ENCODE assay signal across 13 mouse cellular contexts in genomic region chr11:32297417-32297816, GRCm38 (mm10). TPM values are rescaled to one million over a fixed set of nuclear protein-coding genes. Genes with fewer than 3 reads are reported as not detected.
DNase-seq lines count a peak whose midpoint lies in the region; ATAC-seq lines count a peak whose summit lies in the region.
"Not testable (repeated sequence)": the region's sequence is repeated elsewhere in the genome, so short reads cannot be mapped to it uniquely, and the experiment has no call there.
"Had no signal": no experiment of that assay in that cellular context is flagged by ENCODE, and none has a peak within 500 bp of the region (broad histone marks: within the 10 kb centered on the region; RNA-seq: fewer than 3 reads in every experiment).

No protein-coding gene starts in this region.

- H3K27me3 ChIP-seq in erythroblast, embryonic 14.5 days (ENCODE audit: control insufficient read depth) = peaks cover 11% of the 10 kb centered on the region
- H3K27me3 ChIP-seq in heart, embryonic 13.5 days (replicated peaks) = peaks cover 42% of the 10 kb centered on the region
- H3K27me3 ChIP-seq in liver, embryonic 13.5 days = peaks cover 24% of the 10 kb centered on the region
- not testable (repeated sequence) for H3K27me3 ChIP-seq in liver, embryonic 16.5 days (ENCODE audit: control insufficient read depth, insufficient read depth, low read depth, low read length)

- H3K4me2 ChIP-seq in heart, embryonic 13.5 days = not testable (repeated sequence)
- H3K4me2 ChIP-seq in liver, embryonic 13.5 days = peak overlapping the region; percentile 54
- peak overlapping the region; percentile 30; the same call in 1 of the 2 replicates for H3K4me2 ChIP-seq in liver, embryonic 16.5 days (ENCODE audit: low read depth, low read length)

- not testable (repeated sequence) for ATAC-seq in heart, embryonic 13.5 days (ENCODE audit: extremely low read depth, insufficient number of reproducible peaks, low FRiP score, low TSS enrichment)
- peak; percentile 6 for ATAC-seq in liver, embryonic 13.5 days (ENCODE audit: low read depth)
- ATAC-seq in liver, embryonic 16.5 days (ENCODE audit: low read depth) = peak; percentile 2; the same call in 1 of the 2 replicates

- H3K9me3 ChIP-seq in erythroblast, embryonic 14.5 days (ENCODE audit: control insufficient read depth, low read length); heart, embryonic 13.5 days; liver, embryonic 13.5 days (replicated peaks); liver, embryonic 16.5 days (replicated peaks; ENCODE audit: control insufficient read depth, low read length): not testable (repeated sequence)

- H3K4me3 ChIP-seq in erythroblast, embryonic 14.5 days (replicated peaks) = peak overlapping the region; percentile 65
- H3K4me3 ChIP-seq in heart, embryonic 13.5 days = peak overlapping the region; percentile 17; the same call in 1 of the 2 replicates
- H3K4me3 ChIP-seq in liver, embryonic 13.5 days (replicated peaks) = peak overlapping the region; percentile 63
- peak overlapping the region; percentile 62 for H3K4me3 ChIP-seq in liver, embryonic 16.5 days (ENCODE audit: low read depth, low read length)

- H3K27ac ChIP-seq in heart, embryonic 13.5 days (replicated peaks) = not testable (repeated sequence)
- peak overlapping the region; percentile 97 for H3K27ac ChIP-seq in liver, embryonic 13.5 days
- peak overlapping the region; percentile 96 for H3K27ac ChIP-seq in liver, embryonic 16.5 days (ENCODE audit: low read length)

- H3K36me3 ChIP-seq in erythroblast, embryonic 14.5 days (ENCODE audit: control insufficient read depth) = peaks cover 55% of the 10 kb centered on the region
- H3K36me3 ChIP-seq in heart, embryonic 13.5 days; liver, embryonic 16.5 days (ENCODE audit: control insufficient read depth, insufficient read depth): not testable (repeated sequence)
- peaks cover 28% of the 10 kb centered on the region for H3K36me3 ChIP-seq in liver, embryonic 13.5 days

- WGBS in heart, embryonic 13.5 days = 19% methylated on average over 2 of the region's 2 CpGs
- 9% methylated on average over 2 of the region's 2 CpGs for WGBS in liver, embryonic 13.5 days (ENCODE audit: insufficient replicate concordance)
- 20% methylated on average over 2 of the region's 2 CpGs for WGBS in liver, embryonic 16.5 days (ENCODE audit: insufficient replicate concordance)

- not testable (repeated sequence) for H3K9ac ChIP-seq in heart, embryonic 13.5 days
- peak overlapping the region; percentile 80 for H3K9ac ChIP-seq in liver, embryonic 13.5 days
- peak overlapping the region; percentile 67 for H3K9ac ChIP-seq in liver, embryonic 16.5 days (ENCODE audit: low read depth, low read length)

- peaks cover 51% of the 10 kb centered on the region for H3K4me1 ChIP-seq in erythroblast, embryonic 14.5 days (ENCODE audit: control insufficient read depth)
- H3K4me1 ChIP-seq in heart, embryonic 13.5 days = not testable (repeated sequence)
- H3K4me1 ChIP-seq in liver, embryonic 13.5 days (replicated peaks) = peaks cover 52% of the 10 kb centered on the region
- H3K4me1 ChIP-seq in liver, embryonic 16.5 days (ENCODE audit: control insufficient read depth, low read depth, low read length) = peaks cover 24% of the 10 kb centered on the region

- peak; percentile 73 for DNase-seq in c-Kit-negative CD71-positive TER-119-positive erythroid progenitor cells, embryonic 14.5 days (ENCODE audit: low read depth, low spot score)
- DNase-seq in liver, embryonic 13.5 days = not testable (repeated sequence)

RNA-seq across cellular contexts. Expression of gene Hba-a2, which starts 1.1 kb away (rescaled TPM):
- 130,484 and 191,888 TPM in 2 replicates for polyA plus RNA-seq in erythroblast, embryonic 14.5 days (2012)
- 42,363 and 67,294 TPM in 2 replicates for polyA plus RNA-seq in heart, embryonic 13.5 days (2015; fragmentation: Nextera tagmentation; extraction: Ambion mirVana)
- 140,141 and 155,581 TPM in 2 replicates for polyA plus RNA-seq in liver, embryonic 13.5 days (2015; fragmentation: Nextera tagmentation; extraction: Ambion mirVana)
- polyA plus RNA-seq in liver, embryonic 16.5 days (2015; fragmentation: Nextera tagmentation; extraction: Ambion mirVana) = 165,200 and 165,281 TPM in 2 replicates
- polyA plus RNA-seq: C2C12 had no signal

RNA-seq across cellular contexts. Expression of gene Hbq1a, which starts 2.5 kb away (rescaled TPM):
- 0.09 and 1.1 TPM in 2 replicates for polyA plus RNA-seq in erythroblast, embryonic 14.5 days (2012)
- 4.6 and 8.0 TPM in 2 replicates for polyA plus RNA-seq in heart, embryonic 13.5 days (2015; fragmentation: Nextera tagmentation; extraction: Ambion mirVana)
- 5.6 and 6.1 TPM in 2 replicates for polyA plus RNA-seq in liver, embryonic 13.5 days (2015; fragmentation: Nextera tagmentation; extraction: Ambion mirVana)
- 6.4 and 7.3 TPM in 2 replicates for polyA plus RNA-seq in liver, embryonic 16.5 days (2015; fragmentation: Nextera tagmentation; extraction: Ambion mirVana)
- polyA plus RNA-seq: activated CD4-positive, CD25-positive, alpha-beta regulatory T cell, adult 4 months; CD4-positive, CD25-positive, alpha-beta regulatory T cell, adult 4 months; embryonic facial prominence, embryonic 10.5 days; heart, postnatal 0 days; intestine, embryonic 14.5 days had no signal

RNA-seq across cellular contexts. Expression of gene Hbq1b, which starts 10.7 kb away (rescaled TPM):
- 7.5 and 8.6 TPM in 2 replicates for polyA plus RNA-seq in erythroblast, embryonic 14.5 days (2012)
- 9.6 and 10.0 TPM in 2 replicates for polyA plus RNA-seq in heart, embryonic 13.5 days (2015; fragmentation: Nextera tagmentation; extraction: Ambion mirVana)
- 111 and 141 TPM in 2 replicates for polyA plus RNA-seq in liver, embryonic 13.5 days (2015; fragmentation: Nextera tagmentation; extraction: Ambion mirVana)
- polyA plus RNA-seq in liver, embryonic 16.5 days (2015; fragmentation: Nextera tagmentation; extraction: Ambion mirVana) = 158 and 159 TPM in 2 replicates
- polyA plus RNA-seq: activated CD4-positive, CD25-positive, alpha-beta regulatory T cell, adult 4 months; C2C12; CD4-positive, CD25-positive, alpha-beta regulatory T cell, adult 4 months; intestine, postnatal 0 days had no signal

RNA-seq across cellular contexts. Expression of gene Hba-a1, which starts 14.1 kb away (rescaled TPM):
- polyA plus RNA-seq in erythroblast, embryonic 14.5 days (2012) = 387,305 and 409,151 TPM in 2 replicates
- polyA plus RNA-seq in heart, embryonic 13.5 days (2015; fragmentation: Nextera tagmentation; extraction: Ambion mirVana) = 17,648 and 28,254 TPM in 2 replicates
- polyA plus RNA-seq in liver, embryonic 13.5 days (2015; fragmentation: Nextera tagmentation; extraction: Ambion mirVana) = 56,818 and 64,288 TPM in 2 replicates
- polyA plus RNA-seq in liver, embryonic 16.5 days (2015; fragmentation: Nextera tagmentation; extraction: Ambion mirVana) = 72,809 and 72,929 TPM in 2 replicates

RNA-seq across cellular contexts. Expression of gene Hba-x, which starts 21.2 kb away (rescaled TPM):
- polyA plus RNA-seq in erythroblast, embryonic 14.5 days (2012) = 158 and 188 TPM in 2 replicates
- 2,385 and 4,851 TPM in 2 replicates for polyA plus RNA-seq in heart, embryonic 13.5 days (2015; fragmentation: Nextera tagmentation; extraction: Ambion mirVana)
- 289 and 430 TPM in 2 replicates for polyA plus RNA-seq in liver, embryonic 13.5 days (2015; fragmentation: Nextera tagmentation; extraction: Ambion mirVana)
- 43.7 and 47.4 TPM in 2 replicates for polyA plus RNA-seq in liver, embryonic 16.5 days (2015; fragmentation: Nextera tagmentation; extraction: Ambion mirVana)
- polyA plus RNA-seq: activated CD4-positive, CD25-positive, alpha-beta regulatory T cell, adult 4 months; C2C12; CD4-positive, CD25-positive, alpha-beta regulatory T cell, adult 4 months; gonadal fat pad, adult 2 months had no signal

Comparison
In these comparisons a context has a peak if more than half of its experiments do, and no peak if none do; other contexts are left out.
1. RNA of gene Hbq1b, which starts 10.7 kb away (polyA plus RNA-seq): 158 to 159 TPM in liver, embryonic 16.5 days and 111 to 141 TPM in liver, embryonic 13.5 days; 9.6 to 10.0 TPM in heart, embryonic 13.5 days and 7.5 to 8.6 TPM in erythroblast, embryonic 14.5 days; every median in the first group is over 10 times any median in the second.
2. Peak in every context shown above with its lines, with median percentiles within 50 percentile points of each other: H3K4me3 ChIP-seq.